Mouse (Mus musculus) heart, embryonic 14.5 days (tissue): Measurements from ENCODE around the gene Cyren. TPM values are rescaled to one million over a fixed set of nuclear protein-coding genes. Genes with fewer than 3 reads are reported as not detected.

ENCODE experiments used
- ATAC-seq: fragments of 200-750 bp; cut with Nextera tagmentation; 2 replicates; pipeline ENCODE4 v1.8.0; 2017; ENCODE audit warnings: low read depth, moderate TSS enrichment; ENCODE audit not compliant: insufficient number of reproducible peaks, insufficient read depth, low FRiP score
- H3K27ac ChIP-seq, 2 experiments: fragments of 200-500 bp in 1 of 2; fragments of 300-500 bp in 1 of 2; sonication (generic) in 1 of 2; replicated peaks in 1 of 2; 2 replicates each; pipeline ENCODE4 v1.5.1; 2012 to 2014; ENCODE audit warnings: low read depth in 2 of 2, low read length in 2 of 2, control low read depth in 1 of 2, mild to moderate bottlenecking in 1 of 2, mixed read lengths in 1 of 2; ENCODE audit not compliant: control insufficient read depth in 1 of 2, insufficient read depth in 1 of 2
- H3K27me3 ChIP-seq: fragments of 300-500 bp; sonication (generic); 2 replicates; pipeline ENCODE4 v1.6.1; 2014; ENCODE audit warnings: mild to moderate bottlenecking, low read length, control low read depth; ENCODE audit not compliant: control insufficient read depth, insufficient read depth
- H3K36me3 ChIP-seq: fragments of 300-500 bp; sonication (generic); 2 replicates; pipeline ENCODE4 v1.6.1; 2014; ENCODE audit warnings: mild to moderate bottlenecking, control low read depth, low read length, mixed read lengths; ENCODE audit not compliant: control insufficient read depth, insufficient read depth
- H3K4me1 ChIP-seq, 2 experiments: fragments of 200-500 bp in 1 of 2; fragments of 300-500 bp in 1 of 2; sonication (generic) in 1 of 2; 2 replicates each; pipeline ENCODE4 v1.6.1; 2012 to 2014; ENCODE audit warnings: low read length in 2 of 2, control low read depth in 1 of 2, mixed read lengths in 1 of 2; ENCODE audit not compliant: control insufficient read depth in 2 of 2, insufficient read depth in 2 of 2
- H3K4me2 ChIP-seq: fragments of 300-500 bp; sonication (generic); 2 replicates; pipeline ENCODE4 v1.6.1; 2014; ENCODE audit warnings: mild to moderate bottlenecking, low read length
- H3K4me3 ChIP-seq, 2 experiments: fragments of 200-500 bp in 1 of 2; fragments of 300-500 bp in 1 of 2; sonication (generic) in 1 of 2; 2 replicates each; pipeline ENCODE4 v1.5.1; 2012 to 2014; ENCODE audit warnings: low read length in 2 of 2, mild to moderate bottlenecking in 2 of 2, control low read depth in 1 of 2, low read depth in 1 of 2, moderate library complexity in 1 of 2; ENCODE audit not compliant: control insufficient read depth in 1 of 2, insufficient read depth in 1 of 2
- H3K9ac ChIP-seq: fragments of 300-500 bp; sonication (generic); 2 replicates; pipeline ENCODE4 v1.6.1; 2014; ENCODE audit warnings: mild to moderate bottlenecking, low read length
- H3K9me3 ChIP-seq: fragments of 300-500 bp; sonication (generic); 2 replicates; pipeline ENCODE4 v1.6.1; 2016; ENCODE audit warnings: low read length, control low read depth; ENCODE audit not compliant: control insufficient read depth
- polyA plus RNA-seq: library from polyadenylated mRNA; unstranded; fragments of >200 nt; fragmentation: Nextera tagmentation; extraction: Ambion mirVana; gene quantifications from 2 replicates; pipeline ENCODE4 v1.2.1, GENCODE M21; 2014

Cyren gene
- polyA plus RNA-seq, 1 experiment from 2014 or later, result 5.8 TPM

GRCm38 (mm10) chr6:34824406-34824805 is 53.5 kb downstream of the Cyren start:
- no peak overlapping the region for H3K27ac ChIP-seq
- no peak for ATAC-seq
- no peak overlapping the region for H3K9ac ChIP-seq

More at GRCm38 (mm10) chr6:34824406-34824805, 53.5 kb downstream of the Cyren start:
- H3K27me3 ChIP-seq, result no peaks in the 10 kb centered on the region
- no peak overlapping the region for H3K4me2 ChIP-seq
- no peaks in the 10 kb centered on the region for H3K4me1 ChIP-seq
- no peaks in the 10 kb centered on the region for H3K36me3 ChIP-seq
- peaks cover 4% of the 10 kb centered on the region; the same call in 1 of the 2 replicates for H3K9me3 ChIP-seq
- H3K4me3 ChIP-seq, result no peak overlapping the region

Other genes with a start within 250 kb of the Cyren start
- 6.0 and 6.6 TPM in 2 replicates for gene Agbl3, start 97.6 kb downstream of the Cyren start, polyA plus RNA-seq
- gene Tmem140, start 14.9 kb downstream of the Cyren start, polyA plus RNA-seq, result 0.92 and 1.3 TPM in 2 replicates
- 9.7 and 10.4 TPM in 2 replicates for gene Wdr91, start 32.8 kb upstream of the Cyren start, polyA plus RNA-seq
- not detected in 2 replicates for gene Stra8, start 42.1 kb upstream of the Cyren start, polyA plus RNA-seq
- 0.28 and 0.34 TPM in 2 replicates for gene Slc23a4, start 110.3 kb upstream of the Cyren start, polyA plus RNA-seq